Mouse (Mus musculus) midbrain, embryonic 12.5 days (tissue): ENCODE results near the gene Gm867. TPM values are rescaled to one million over a fixed set of nuclear protein-coding genes. Genes with fewer than 3 reads are reported as not detected.

Source experiments
- ATAC-seq: fragments of 200-750 bp; cut with Nextera tagmentation; 2 replicates; pipeline ENCODE4 v1.8.0; 2017; ENCODE audit warnings: low read depth, moderate TSS enrichment, moderate library complexity; ENCODE audit not compliant: low FRiP score
- H3K27ac ChIP-seq: fragments of 300-500 bp; sonication (generic); replicated peaks from 2 replicates; pipeline ENCODE4 v1.5.1; 2016; ENCODE audit warnings: mild to moderate bottlenecking
- H3K27me3 ChIP-seq: fragments of 300-500 bp; sonication (generic); 2 replicates; pipeline ENCODE4 v1.6.1; 2016; ENCODE audit warnings: mild to moderate bottlenecking
- H3K36me3 ChIP-seq: fragments of 300-500 bp; sonication (generic); 2 replicates; pipeline ENCODE4 v1.6.1; 2016
- H3K4me1 ChIP-seq: fragments of 300-500 bp; sonication (generic); 2 replicates; pipeline ENCODE4 v1.6.1; 2016
- H3K4me2 ChIP-seq: fragments of 300-500 bp; sonication (generic); replicated peaks from 2 replicates; pipeline ENCODE4 v1.6.1; 2016; ENCODE audit warnings: mild to moderate bottlenecking, moderate library complexity
- H3K4me3 ChIP-seq: fragments of 300-500 bp; sonication (generic); 2 replicates; pipeline ENCODE4 v1.5.1; 2016; ENCODE audit warnings: mild to moderate bottlenecking
- H3K9ac ChIP-seq: fragments of 300-500 bp; sonication (generic); replicated peaks from 2 replicates; pipeline ENCODE4 v1.6.1; 2016; ENCODE audit warnings: mild to moderate bottlenecking, moderate library complexity
- H3K9me3 ChIP-seq: fragments of 300-500 bp; sonication (generic); 2 replicates; pipeline ENCODE4 v1.6.1; 2016; ENCODE audit warnings: mild to moderate bottlenecking
- WGBS: fragments of 180-500 bp; shearing (Covaris S2); methylation state at CpG from one replicate; pipeline ENCODE4 v1.1.7; 2016; 5-methylcytosine and 5-hydroxymethylcytosine counted together
- polyA plus RNA-seq: library from polyadenylated mRNA; unstranded; fragments of >200 nt; fragmentation: Nextera tagmentation; extraction: Ambion mirVana; gene quantifications from 2 replicates; pipeline ENCODE4 v1.2.1, GENCODE M21; 2016

The Gm867 gene
- polyA plus RNA-seq, 1 experiment from 2014 or later = 0.56 TPM

- WGBS = 87% methylated on average over 7 of the region's 7 CpGs
Measured at GRCm38 (mm10) chr10:75915557-75915956, 24.9 kb downstream of the Gm867 start.

DNA sequence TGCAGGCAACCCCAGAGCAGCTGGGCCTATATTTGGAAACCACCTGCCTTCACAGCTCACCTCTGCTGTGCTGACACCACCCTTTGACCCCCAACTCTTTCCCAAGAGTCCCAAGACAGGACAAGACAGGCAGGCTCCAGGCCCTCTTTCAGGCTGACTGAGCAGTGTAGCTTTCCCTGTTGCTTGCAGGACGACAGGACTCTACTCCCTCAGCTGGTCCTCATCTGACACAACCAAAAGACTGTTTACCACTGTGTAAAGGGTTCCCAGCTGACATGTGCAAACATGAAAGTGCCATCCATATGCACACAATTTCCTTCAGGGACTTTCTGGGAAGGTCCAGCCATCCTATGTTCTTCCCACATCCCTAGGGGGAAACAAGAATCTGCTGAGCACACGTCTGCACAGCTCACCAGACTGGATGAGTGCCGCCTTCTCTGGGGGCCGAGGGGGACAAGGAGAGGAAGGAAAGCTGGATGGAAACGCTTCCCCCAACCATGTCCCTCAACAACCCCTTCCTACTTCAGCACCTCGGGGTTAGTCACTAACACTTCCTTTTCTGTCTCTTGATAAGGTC, 27.4 kb downstream of the Gm867 start:
- Histone ChIP-seq H3K9me3 (no peaks in the 10 kb centered on the region), H3K36me3 (peaks cover 78% of the 10 kb centered on the region)
- WGBS = 81% methylated on average over 6 of the region's 6 CpGs

More at GRCm38 (mm10) chr10:75915557-75915956, 24.9 kb downstream of the Gm867 start:
- no peak overlapping the region for H3K4me3 ChIP-seq
- H3K9ac ChIP-seq = no peak overlapping the region
- H3K36me3 ChIP-seq = peaks cover 66% of the 10 kb centered on the region
- H3K9me3 ChIP-seq = no peaks in the 10 kb centered on the region
- no peak overlapping the region for H3K27ac ChIP-seq
- no peak overlapping the region for H3K4me2 ChIP-seq
- ATAC-seq = no peak
- peaks cover 23% of the 10 kb centered on the region for H3K4me1 ChIP-seq
- H3K27me3 ChIP-seq = no peaks in the 10 kb centered on the region

GRCm38 (mm10) chr10:75910698-75911097, 29.8 kb downstream of the Gm867 start:
- 90% methylated on average over 2 of the region's 2 CpGs for WGBS

More for the DNA sequence above, 27.4 kb downstream of the Gm867 start:
- no peak overlapping the region for H3K27ac ChIP-seq
- H3K4me2 ChIP-seq = no peak overlapping the region
- H3K9ac ChIP-seq = no peak overlapping the region
- H3K4me3 ChIP-seq = no peak overlapping the region
- H3K4me1 ChIP-seq = peaks cover under 1% of the 10 kb centered on the region; the same call in 1 of the 2 replicates
- ATAC-seq = no peak
- H3K27me3 ChIP-seq = no peaks in the 10 kb centered on the region

DNA sequence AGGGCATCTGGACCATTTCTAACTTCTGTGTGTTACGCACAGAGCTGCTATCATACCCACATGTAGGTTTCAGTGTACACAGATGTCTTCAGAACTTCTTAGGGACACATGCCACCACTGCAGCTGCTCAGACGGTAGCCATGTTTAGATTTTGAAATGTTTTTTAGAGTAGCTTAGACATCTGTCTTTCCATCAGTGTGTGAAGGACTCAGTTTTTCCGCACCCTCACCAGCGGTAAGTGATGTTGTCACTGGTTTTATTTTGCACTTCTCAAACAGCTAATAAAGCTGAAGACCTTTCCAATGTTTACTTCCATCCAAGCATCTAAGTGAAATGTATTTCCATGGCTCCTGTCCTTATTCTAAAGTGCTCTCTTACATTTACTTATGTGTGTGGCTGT, 33.6 kb downstream of the Gm867 start:
- Histone ChIP-seq H3K9ac (no peak overlapping the region), H3K27ac (no peak overlapping the region), H3K4me2 (no peak overlapping the region), H3K27me3 (no peaks in the 10 kb centered on the region), H3K4me1 (no peaks in the 10 kb centered on the region), H3K4me3 (no peak overlapping the region), H3K9me3 (no peaks in the 10 kb centered on the region), H3K36me3 (peaks cover 96% of the 10 kb centered on the region)
- WGBS = 96% methylated on average over 4 of the region's 4 CpGs
- ATAC-seq = no peak

More at GRCm38 (mm10) chr10:75910698-75911097, 29.8 kb downstream of the Gm867 start:
- Histone ChIP-seq H3K9ac (no peak overlapping the region), H3K36me3 (peaks cover 90% of the 10 kb centered on the region), H3K27me3 (no peaks in the 10 kb centered on the region), H3K9me3 (no peaks in the 10 kb centered on the region), H3K4me2 (no peak overlapping the region), H3K4me3 (no peak overlapping the region), H3K4me1 (no peaks in the 10 kb centered on the region), H3K27ac (no peak overlapping the region)
- no peak for ATAC-seq

GRCm38 (mm10) chr10:75904391-75904790, 36.1 kb downstream of the Gm867 start:
- Histone ChIP-seq H3K4me2 (no peak overlapping the region), H3K27me3 (no peaks in the 10 kb centered on the region), H3K9me3 (no peaks in the 10 kb centered on the region), H3K4me3 (no peak overlapping the region), H3K9ac (no peak overlapping the region), H3K4me1 (no peaks in the 10 kb centered on the region), H3K36me3 (peaks cover 96% of the 10 kb centered on the region), H3K27ac (no peak overlapping the region)
- ATAC-seq = no peak
- 88% methylated on average over 5 of the region's 5 CpGs for WGBS

DNA sequence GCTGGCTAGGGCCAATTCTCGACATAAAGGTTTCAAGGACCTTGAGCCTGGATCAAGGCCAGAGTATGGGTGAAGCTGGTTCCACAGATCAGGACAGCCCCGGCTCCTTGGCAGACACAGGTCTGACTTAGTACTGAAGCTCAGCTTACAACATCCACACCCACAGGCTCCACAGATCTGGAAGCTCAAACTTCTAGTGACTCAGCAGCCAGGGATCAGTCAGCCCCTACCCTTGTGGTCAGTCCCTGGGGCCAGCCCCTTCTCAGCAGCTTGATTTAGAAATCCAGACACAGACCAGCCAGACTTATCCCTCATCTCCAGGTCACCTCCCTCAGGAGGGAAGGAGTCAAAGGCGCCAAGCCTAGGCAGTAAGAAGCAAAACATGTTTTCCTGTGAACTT, 41.6 kb downstream of the Gm867 start:
- Histone ChIP-seq H3K9ac (no peak overlapping the region), H3K27me3 (no peaks in the 10 kb centered on the region), H3K9me3 (no peaks in the 10 kb centered on the region), H3K4me3 (no peak overlapping the region), H3K4me2 (no peak overlapping the region), H3K27ac (0 out of 2 replicates have a peak overlapping the region, but pooled peaks have one; percentile 11), H3K36me3 (peaks cover 97% of the 10 kb centered on the region), H3K4me1 (peaks cover 4% of the 10 kb centered on the region)
- WGBS = 69% methylated on average over 3 of the region's 3 CpGs
- ATAC-seq = no peak

- Histone ChIP-seq H3K27me3 (no peaks in the 10 kb centered on the region), H3K27ac (no peak overlapping the region), H3K4me3 (no peak overlapping the region), H3K9me3 (no peaks in the 10 kb centered on the region), H3K4me2 (no peak overlapping the region), H3K9ac (no peak overlapping the region), H3K36me3 (peaks cover 93% of the 10 kb centered on the region), H3K4me1 (peaks cover 11% of the 10 kb centered on the region)
- ATAC-seq = no peak
- WGBS = 80% methylated on average over 6 of the region's 6 CpGs
Measured at GRCm38 (mm10) chr10:75898039-75898564, 42.4 kb downstream of the Gm867 start.

- H3K36me3 ChIP-seq = peaks cover 85% of the 10 kb centered on the region
- 49% methylated on average over 6 of the region's 6 CpGs for WGBS
- no peak for ATAC-seq
Measured at GRCm38 (mm10) chr10:75897373-75897772, 43.1 kb downstream of the Gm867 start.

GRCm38 (mm10) chr10:75896208-75896607, 44.3 kb downstream of the Gm867 start:
- ATAC-seq = no peak
- 100% methylated on average over 1 of the region's 1 CpGs for WGBS
- Histone ChIP-seq H3K4me2 (no peak overlapping the region), H3K9ac (no peak overlapping the region), H3K27me3 (no peaks in the 10 kb centered on the region), H3K4me1 (peaks cover 15% of the 10 kb centered on the region), H3K36me3 (peaks cover 74% of the 10 kb centered on the region), H3K27ac (no peak overlapping the region), H3K4me3 (no peak overlapping the region), H3K9me3 (no peaks in the 10 kb centered on the region)

More at GRCm38 (mm10) chr10:75897373-75897772, 43.1 kb downstream of the Gm867 start:
- Histone ChIP-seq H3K4me1 (peaks cover 15% of the 10 kb centered on the region), H3K27ac (no peak overlapping the region), H3K9ac (no peak overlapping the region), H3K4me3 (no peak overlapping the region), H3K4me2 (no peak overlapping the region), H3K9me3 (no peaks in the 10 kb centered on the region), H3K27me3 (no peaks in the 10 kb centered on the region)

GRCm38 (mm10) chr10:75895730-75896129, 44.7 kb downstream of the Gm867 start:
- Histone ChIP-seq H3K9ac (no peak overlapping the region), H3K4me1 (peaks cover 15% of the 10 kb centered on the region), H3K27me3 (no peaks in the 10 kb centered on the region), H3K36me3 (peaks cover 70% of the 10 kb centered on the region), H3K4me2 (no peak overlapping the region), H3K9me3 (no peaks in the 10 kb centered on the region), H3K27ac (no peak overlapping the region), H3K4me3 (no peak overlapping the region)
- no peak for ATAC-seq
- 93% methylated on average over 5 of the region's 5 CpGs for WGBS

- peaks cover 59% of the 10 kb centered on the region for H3K36me3 ChIP-seq
- 79% methylated on average over 6 of the region's 6 CpGs for WGBS
- H3K27me3 ChIP-seq = no peaks in the 10 kb centered on the region
- no peak overlapping the region for H3K9ac ChIP-seq
- no peak overlapping the region for H3K4me3 ChIP-seq
- ATAC-seq = no peak
- no peak overlapping the region for H3K4me2 ChIP-seq
- H3K27ac ChIP-seq = no peak overlapping the region
- H3K4me1 ChIP-seq = peaks cover 15% of the 10 kb centered on the region
- no peaks in the 10 kb centered on the region for H3K9me3 ChIP-seq
Measured at GRCm38 (mm10) chr10:75894601-75895000, 45.9 kb downstream of the Gm867 start.

DNA sequence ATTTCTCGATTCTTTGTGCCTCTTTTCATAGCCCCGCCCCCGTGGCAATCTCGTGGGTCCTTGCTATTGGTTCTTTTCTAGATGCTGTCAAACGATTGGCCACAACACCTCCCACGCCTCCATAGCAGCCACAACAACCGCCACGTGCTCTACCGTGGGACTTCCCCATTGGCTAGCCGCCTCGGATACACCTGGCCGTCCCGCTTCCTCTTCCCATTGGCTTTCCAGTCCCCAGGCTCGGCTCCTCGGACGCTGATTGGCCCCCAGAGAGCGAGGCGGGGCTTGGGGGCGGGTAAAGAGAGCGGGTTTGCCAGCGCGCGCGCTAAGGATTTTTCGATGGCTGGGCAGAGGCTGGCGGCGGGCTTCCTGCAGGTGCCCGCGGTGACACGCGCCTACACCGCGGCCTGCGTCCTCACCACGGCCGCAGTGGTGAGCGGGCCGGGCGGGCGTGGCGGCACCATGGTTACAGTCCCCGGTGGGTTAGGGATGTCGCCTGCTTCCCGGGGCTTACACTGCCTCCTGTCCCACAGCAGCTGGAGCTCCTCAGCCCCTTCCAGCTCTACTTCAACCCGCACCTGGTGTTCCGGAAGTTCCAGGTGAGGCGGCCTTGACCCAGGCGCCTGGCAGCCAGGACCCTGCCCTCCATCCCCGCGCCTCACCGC, 47.3 kb downstream of the Gm867 start, which contains the start of gene Derl3:
TSS of gene Derl3 (plus strand) at position 325 of the 662 bp plus-strand sequence.
- H3K4me2 ChIP-seq = peak within 1 kb of the TSS; percentile 95
- WGBS = 3% methylated on average over 49 of the region's 51 CpGs
- peak within 1 kb of the TSS; percentile 45 for H3K4me3 ChIP-seq
- H3K4me1 ChIP-seq = peaks cover 15% of the 10 kb centered on the region
- peak; percentile 99 for ATAC-seq
- H3K36me3 ChIP-seq = peaks cover 45% of the 10 kb centered on the region
- peak within 1 kb of the TSS; percentile 63 for H3K27ac ChIP-seq
- no peaks in the 10 kb centered on the region for H3K9me3 ChIP-seq
- H3K9ac ChIP-seq = peak within 1 kb of the TSS; percentile 53; the same call in 1 of the 2 replicates
- H3K27me3 ChIP-seq = no peaks in the 10 kb centered on the region
